Mouse (Mus musculus): Measurements from ENCODE around the gene Efcab3.
"Not testable (repeated sequence)": the region's sequence is repeated elsewhere in the genome, so short reads cannot be mapped to it uniquely, and the experiment has no call there.

Efcab3 gene

GRCm38 (mm10) chr11:105063292-105063691 lies at the start of gene Efcab3:
Gene Efcab3 (plus strand): TSS chr11:105063592.
- CTCF ChIA-PET, result no interaction called here

GRCm38 (mm10) chr11:105021071-105021470 lies 42.3 kb upstream of the Efcab3 start:
- CTCF ChIA-PET, result no interaction called here

GRCm38 (mm10) chr11:105028744-105029348 lies 34.5 kb upstream of the Efcab3 start:
- CTCF ChIA-PET, result no interaction called here

GRCm38 (mm10) chr11:105029525-105029924 lies 33.9 kb upstream of the Efcab3 start:
- CTCF ChIA-PET, result no interaction called here

DNA sequence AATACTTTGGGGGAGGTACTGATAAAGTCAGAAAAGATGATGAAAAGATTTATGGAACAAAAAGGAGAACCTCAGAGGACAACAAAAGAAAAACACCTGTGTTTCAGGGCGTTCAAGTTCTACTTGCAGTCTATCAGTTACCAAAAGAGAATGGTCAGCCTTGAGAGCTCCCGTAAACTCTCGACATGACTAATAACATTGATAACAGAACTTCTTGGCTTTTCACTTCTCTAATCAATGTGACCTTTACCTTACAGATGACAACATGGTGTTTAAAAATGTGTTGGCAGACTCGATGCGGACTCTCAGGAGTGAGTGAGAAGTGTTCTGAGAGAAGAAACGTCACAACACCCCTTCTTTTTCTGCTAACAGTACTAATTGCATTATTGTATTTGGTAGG lies 33.2 kb upstream of the Efcab3 start:
- CTCF ChIA-PET, result no interaction called here

DNA sequence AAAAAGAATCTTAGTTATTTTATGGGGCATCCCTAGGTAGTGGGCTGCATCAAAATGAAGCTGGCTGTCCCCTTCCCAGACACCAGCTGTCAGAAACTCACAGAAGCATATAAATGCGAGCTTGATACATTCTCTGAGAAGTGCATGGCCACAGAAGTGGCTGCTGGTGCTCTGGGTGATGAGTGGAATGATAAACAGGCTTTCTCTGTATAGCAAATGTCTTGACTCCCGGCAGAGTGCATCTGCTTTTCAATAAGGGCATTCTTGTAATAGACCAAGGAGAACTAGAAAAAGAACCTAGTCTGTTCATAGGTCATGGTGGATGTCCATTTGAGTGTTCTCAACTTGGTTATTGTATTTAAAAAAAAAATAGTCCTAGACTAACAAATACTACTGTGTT lies 32.3 kb upstream of the Efcab3 start:
- CTCF ChIA-PET, result no interaction called here

GRCm38 (mm10) chr11:105035081-105035480 lies 28.3 kb upstream of the Efcab3 start:
- CTCF ChIA-PET, result no interaction called here

DNA sequence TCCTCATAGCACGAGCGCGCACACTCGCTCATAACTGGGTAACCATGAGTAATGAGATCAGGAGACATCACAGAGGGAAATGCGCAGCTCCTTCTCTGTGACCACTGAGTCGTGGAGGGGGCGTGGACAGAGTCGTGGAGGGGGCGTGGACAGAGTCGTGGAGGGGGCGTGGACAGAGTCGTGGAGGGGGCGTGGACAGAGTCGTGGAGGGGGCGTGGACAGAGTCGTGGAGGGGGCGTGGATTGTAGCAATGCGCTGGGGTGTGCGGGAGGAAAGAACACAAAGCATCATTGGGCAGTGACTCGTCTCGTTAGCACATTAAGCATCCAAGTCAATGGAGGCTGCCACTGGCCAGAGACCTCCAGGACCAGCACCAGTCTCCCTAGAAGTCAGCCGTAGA lies 49.1 kb downstream of the Efcab3 start:
- CTCF ChIA-PET, result not testable (repeated sequence)

- CTCF ChIA-PET, result no interaction called here
Measured at GRCm38 (mm10) chr11:105117814-105118213, 54.4 kb downstream of the Efcab3 start.

- CTCF ChIA-PET, result no interaction called here
Measured at GRCm38 (mm10) chr11:105120551-105121061, 57.2 kb downstream of the Efcab3 start.

DNA sequence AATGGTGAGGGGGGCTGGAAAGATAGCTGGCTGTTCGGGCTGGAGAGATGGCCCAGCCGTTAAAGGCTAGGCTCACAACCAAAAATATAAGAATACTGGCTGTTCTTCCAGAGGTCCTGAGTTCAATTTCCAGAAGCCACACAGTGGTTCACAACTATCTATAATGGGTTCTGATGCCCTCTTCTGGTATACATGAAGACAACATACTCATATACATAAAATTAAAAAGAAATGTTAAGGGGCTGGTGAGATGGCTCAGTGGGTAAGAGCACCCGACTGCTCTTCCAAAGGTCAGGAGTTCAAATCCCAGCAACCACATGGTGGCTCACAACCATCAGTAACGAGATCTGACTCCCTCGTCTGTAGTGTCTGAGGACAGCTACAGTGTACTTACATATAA lies 58.4 kb downstream of the Efcab3 start:
- CTCF ChIA-PET, result not testable (repeated sequence)

DNA sequence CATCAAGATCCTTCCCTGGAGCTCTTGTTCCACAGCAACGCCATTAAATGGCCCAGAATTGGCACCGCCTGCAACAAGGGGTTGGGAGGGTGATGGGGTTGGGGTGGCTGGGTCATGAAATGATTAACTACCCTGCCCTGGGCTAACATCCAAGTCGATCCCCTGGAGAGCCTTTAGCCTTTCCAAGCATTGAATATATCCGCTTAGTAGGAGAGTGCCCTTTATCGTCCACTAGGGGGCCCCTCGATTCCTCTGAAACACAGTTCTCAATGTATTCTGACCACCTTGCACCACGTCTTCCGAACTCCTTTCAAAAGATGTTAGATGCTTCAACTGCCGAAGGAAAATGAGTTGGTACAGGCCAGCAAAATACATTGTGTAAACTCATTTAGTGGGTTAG lies 60.6 kb downstream of the Efcab3 start:
- CTCF ChIA-PET, result interaction anchor here (0.6 kb wide), 1 partner anchor 58 kb away, joined by 3 read pairs; no protein-coding TSS in a partner anchor

GRCm38 (mm10) chr11:105125735-105126519 lies 62.5 kb downstream of the Efcab3 start, which contains the start of gene Mettl2:
Gene Mettl2 (plus strand): TSS chr11:105126425.
- CTCF ChIA-PET, result interaction anchor here (0.6 kb wide), 1 partner anchor 83 kb away, joined by 4 read pairs; no protein-coding TSS in a partner anchor

GRCm38 (mm10) chr11:105126520-105127029 lies 63.2 kb downstream of the Efcab3 start:
- CTCF ChIA-PET, result no interaction called here

DNA sequence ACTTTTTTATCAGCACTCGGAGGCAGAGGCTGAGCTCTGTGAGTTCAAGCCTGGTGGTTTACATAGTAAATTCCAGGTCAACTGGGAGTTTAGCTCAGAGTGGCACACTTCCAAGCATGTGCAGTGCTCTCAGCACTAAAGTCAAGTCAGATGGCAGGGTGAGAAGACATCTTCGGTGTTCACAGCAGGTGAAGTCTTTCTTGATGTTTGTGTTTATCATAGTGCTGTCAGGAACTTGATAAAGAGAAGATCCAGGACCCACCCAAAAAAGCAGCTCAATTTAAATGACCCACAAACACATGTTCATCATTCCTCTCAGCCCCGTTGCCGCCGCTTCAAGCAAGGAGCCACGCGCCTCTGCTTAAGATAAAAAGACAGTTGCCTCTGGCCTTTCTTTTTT lies 72.3 kb downstream of the Efcab3 start:
- CTCF ChIA-PET, result interaction anchor here (0.6 kb wide), 1 partner anchor 19 kb away, joined by 3 read pairs; no protein-coding TSS in a partner anchor

GRCm38 (mm10) chr11:105137255-105137654 lies 73.9 kb downstream of the Efcab3 start:
- CTCF ChIA-PET, result not testable (repeated sequence)

GRCm38 (mm10) chr11:105140512-105140911 lies 77.1 kb downstream of the Efcab3 start:
- CTCF ChIA-PET, result interaction anchor here (0.6 kb wide), 1 partner anchor 27 kb away, joined by 6 read pairs; no protein-coding TSS in a partner anchor

GRCm38 (mm10) chr11:105141115-105141514 lies 77.7 kb downstream of the Efcab3 start:
- CTCF ChIA-PET, result no interaction called here

GRCm38 (mm10) chr11:105143564-105143963 lies 80.2 kb downstream of the Efcab3 start:
- CTCF ChIA-PET, result no interaction called here

DNA sequence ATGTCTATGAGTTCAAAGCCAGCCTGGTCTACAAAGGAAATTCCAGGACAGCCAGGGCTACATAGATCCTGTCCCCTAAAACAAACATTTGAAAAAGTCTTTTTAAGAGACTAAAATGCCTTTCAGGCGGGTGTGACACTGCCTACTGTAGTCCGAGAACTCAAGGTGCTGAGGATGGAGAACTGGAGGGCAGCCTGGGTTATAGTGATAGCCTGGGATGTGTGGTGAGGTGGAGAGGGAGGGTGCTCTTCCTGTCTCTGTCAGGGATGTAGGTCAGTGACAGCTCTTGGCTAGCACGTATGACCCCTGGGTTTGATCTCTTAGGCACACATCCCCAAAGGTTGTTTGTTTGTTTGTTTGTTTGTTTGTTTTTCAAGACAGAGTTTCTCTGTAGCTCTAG lies 80.7 kb downstream of the Efcab3 start:
- CTCF ChIA-PET, result no interaction called here

DNA sequence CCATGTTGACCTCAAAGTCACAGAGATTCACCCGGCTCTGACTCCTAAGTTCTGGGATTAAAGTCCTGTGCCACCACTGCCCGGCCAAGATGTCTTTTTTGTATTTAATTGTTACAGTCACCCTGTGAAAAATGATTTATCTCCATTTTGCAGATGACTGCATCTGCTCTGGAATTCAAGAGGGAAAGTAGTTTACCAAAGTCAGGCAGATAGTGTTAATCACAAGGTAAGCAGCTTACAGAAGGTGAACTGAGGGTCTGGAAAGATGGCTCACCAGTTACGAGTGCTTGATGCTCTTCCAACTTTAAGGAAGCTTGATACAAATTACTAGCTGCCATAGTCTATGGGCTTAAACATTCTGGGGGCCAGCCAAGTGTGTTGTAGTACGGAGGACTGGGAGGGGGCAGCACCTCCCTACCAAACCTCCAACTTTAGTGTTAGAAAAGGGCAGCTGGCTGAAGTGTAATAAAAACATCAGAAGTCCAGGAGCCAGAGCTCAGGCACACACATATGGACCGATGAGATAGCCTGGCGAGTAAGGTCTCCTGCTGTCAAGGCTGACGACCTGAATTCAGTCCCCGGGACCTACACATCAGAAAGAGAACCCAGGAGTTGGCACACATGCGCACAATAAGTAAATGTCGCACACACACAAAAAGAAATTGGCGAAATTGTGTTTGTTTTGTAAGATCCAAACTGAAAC lies 81.3 kb downstream of the Efcab3 start:
- CTCF ChIA-PET, result no interaction called here

DNA sequence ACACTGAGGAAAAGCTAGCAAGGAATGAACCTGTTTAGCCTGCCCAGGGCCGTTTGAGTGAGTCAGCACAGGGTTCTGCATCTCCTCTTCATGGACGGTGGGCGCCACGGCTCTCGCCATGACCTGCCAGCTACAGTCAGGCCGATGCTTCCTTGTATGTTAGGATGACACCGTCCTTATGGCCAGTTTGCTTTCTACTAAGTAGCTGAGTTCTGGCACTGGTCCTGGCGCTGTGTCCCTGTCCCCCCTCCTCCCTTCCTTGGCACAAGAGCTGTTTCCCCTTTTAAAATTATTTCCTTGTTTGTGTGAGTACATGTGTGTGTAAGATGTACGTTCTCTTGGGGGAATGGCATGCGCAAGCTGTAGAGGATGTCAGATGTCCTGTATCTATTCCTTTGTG lies 81.8 kb downstream of the Efcab3 start:
- CTCF ChIA-PET, result no interaction called here
